In the genomic region with DNA sequence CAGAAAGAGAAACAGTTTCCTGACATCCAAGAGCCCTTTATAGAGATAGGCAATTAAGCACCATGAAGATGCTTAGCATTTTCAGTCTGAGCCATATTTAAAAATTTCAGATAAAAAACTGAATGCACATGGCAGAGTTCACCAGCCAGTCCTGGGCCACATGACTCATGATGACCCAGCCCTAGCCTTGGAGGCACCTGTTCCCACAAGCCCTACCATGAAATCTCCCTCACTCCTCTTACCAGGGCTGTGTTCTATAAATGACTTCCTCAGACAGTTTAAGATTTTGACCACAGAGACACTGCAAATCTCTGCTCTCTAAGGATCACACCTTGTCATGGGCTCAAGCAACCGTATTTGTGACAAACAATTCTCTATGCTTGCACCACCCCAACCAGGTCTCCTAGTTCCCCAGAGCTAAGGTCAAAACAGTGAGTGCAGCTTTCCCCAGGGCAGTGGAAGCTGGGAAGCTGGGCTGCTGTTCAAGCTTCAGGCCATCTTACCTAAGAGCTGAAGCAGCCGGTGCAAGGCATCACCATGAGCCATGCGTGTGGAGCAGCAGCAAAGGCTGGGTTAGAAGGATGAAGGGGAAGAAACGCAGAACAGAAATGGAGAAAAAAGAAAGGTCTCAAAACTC, we compare ENCODE assay signal across 10 mouse cellular contexts. TPM values are rescaled to one million over a fixed set of nuclear protein-coding genes. Genes with fewer than 3 reads are reported as not detected.
A peak's percentile ranks its signal among the peaks of the same experiment; 100 is the strongest.
DNase-seq lines count a peak whose midpoint lies in the region; ATAC-seq and TF ChIP-seq lines count a peak whose summit lies in the region.
"Had no signal": no experiment of that assay in that cellular context is flagged by ENCODE, and none has a peak within 500 bp of the region (broad histone marks: within the 10 kb centered on the region; RNA-seq: fewer than 3 reads in every experiment).

No protein-coding gene starts in this region.

- ATAC-seq in hindbrain, embryonic 14.5 days (ENCODE audit: low FRiP score) = no peak
- no peak for ATAC-seq in hindbrain, embryonic 12.5 days (ENCODE audit: low FRiP score)
- no peak for ATAC-seq in embryonic facial prominence, embryonic 14.5 days (ENCODE audit: low read depth)

- no peak overlapping the region; the same call in 1 of the 2 replicates for H3K27ac ChIP-seq in hindbrain, embryonic 14.5 days
- no peak overlapping the region for H3K27ac ChIP-seq in hindbrain, embryonic 12.5 days
- H3K27ac ChIP-seq in embryonic facial prominence, embryonic 14.5 days (replicated peaks; ENCODE audit: low read depth, low read length) = no peak overlapping the region

- peaks cover 98% of the 10 kb centered on the region for H3K79me2 ChIP-seq in C2C12 (ENCODE audit: control insufficient read depth, insufficient read depth)
- peaks cover 97% of the 10 kb centered on the region for H3K79me2 ChIP-seq in myocyte (ENCODE audit: control insufficient read depth, insufficient read depth)

- DNase-seq in hindbrain, embryonic 14.5 days (ENCODE audit: low spot score) = no peak
- DNase-seq in embryonic facial prominence, embryonic 14.5 days (ENCODE audit: low spot score) = no peak
- DNase-seq in frontal cortex, postnatal 25 days (ENCODE audit: low spot score in 2 of 2) = no peak
- DNase-seq in spleen, postnatal 36 days (ENCODE audit: low spot score in 2 of 2) = no peak
- DNase-seq: adrenal gland, postnatal 25 days; cerebellum, adult 18-20 months; left cerebral cortex, postnatal 4 days had no signal

- H3K9ac ChIP-seq in hindbrain, embryonic 14.5 days = no peak overlapping the region
- H3K9ac ChIP-seq in hindbrain, embryonic 12.5 days = no peak overlapping the region
- no peak overlapping the region for H3K9ac ChIP-seq in embryonic facial prominence, embryonic 14.5 days (ENCODE audit: low read depth, low read length)

- H3ac ChIP-seq in C2C12 (ENCODE audit: control insufficient read depth, insufficient read length, low read depth) = no peak overlapping the region
- H3ac ChIP-seq in myocyte (ENCODE audit: control insufficient read depth, insufficient read length) = no peak overlapping the region

- TF ChIP-seq POLR2A in myocyte (IDR thresholded peaks at IDR 0.05; ENCODE audit: insufficient read length, low read depth) = no peak

- H3K27me3 ChIP-seq in hindbrain, embryonic 14.5 days (ENCODE audit: control insufficient read depth, insufficient read depth, low read length) = peaks cover 8% of the 10 kb centered on the region; the same call in 1 of the 2 replicates
- H3K27me3 ChIP-seq in hindbrain, embryonic 12.5 days = no peaks in the 10 kb centered on the region; the same call in none of the 2 replicates
- H3K27me3 ChIP-seq in C2C12 (ENCODE audit: control insufficient read depth, insufficient read depth, insufficient read length) (no peaks in the 10 kb centered on the region), myocyte (ENCODE audit: control insufficient read depth, insufficient read depth, insufficient read length) (no peaks in the 10 kb centered on the region)
- peaks cover 15% of the 10 kb centered on the region; the same call in 1 of the 2 replicates for H3K27me3 ChIP-seq in embryonic facial prominence, embryonic 14.5 days (replicated peaks; ENCODE audit: control insufficient read depth, insufficient read depth, low read length)

- H3K36me3 ChIP-seq in hindbrain, embryonic 14.5 days (replicated peaks; ENCODE audit: control insufficient read depth, insufficient read depth) = no peaks in the 10 kb centered on the region
- H3K36me3 ChIP-seq in hindbrain, embryonic 12.5 days = no peaks in the 10 kb centered on the region
- H3K36me3 ChIP-seq in C2C12 (ENCODE audit: control insufficient read depth, insufficient read depth) (no peaks in the 10 kb centered on the region), myocyte (ENCODE audit: control insufficient read depth, insufficient read depth) (peaks cover 13% of the 10 kb centered on the region)
- H3K36me3 ChIP-seq in embryonic facial prominence, embryonic 14.5 days (ENCODE audit: control insufficient read depth, insufficient read depth, low read length) = no peaks in the 10 kb centered on the region

- WGBS in hindbrain, embryonic 14.5 days = 84% methylated on average over 4 of the region's 4 CpGs
- WGBS in hindbrain, embryonic 12.5 days = 90% methylated on average over 4 of the region's 4 CpGs
- WGBS in embryonic facial prominence, embryonic 14.5 days = 82% methylated on average over 4 of the region's 4 CpGs

- H3K4me3 ChIP-seq in hindbrain, embryonic 14.5 days (replicated peaks; ENCODE audit: low read length) = no peak overlapping the region
- no peak overlapping the region for H3K4me3 ChIP-seq in hindbrain, embryonic 12.5 days
- no peak overlapping the region for H3K4me3 ChIP-seq in C2C12 (ENCODE audit: insufficient read depth, poor library complexity, severe bottlenecking)
- no peak overlapping the region for H3K4me3 ChIP-seq in embryonic facial prominence, embryonic 14.5 days (ENCODE audit: low read depth, low read length)
- H3K4me3 ChIP-seq in myocyte = peak overlapping the region; percentile 99

- peak overlapping the region; percentile 33 for H3K4me2 ChIP-seq in hindbrain, embryonic 14.5 days (replicated peaks)
- no peak overlapping the region for H3K4me2 ChIP-seq in hindbrain, embryonic 12.5 days (replicated peaks)
- H3K4me2 ChIP-seq in embryonic facial prominence, embryonic 14.5 days (ENCODE audit: low read depth, low read length) = 0 out of 2 replicates have a peak overlapping the region, but pooled peaks have one; percentile 21
- H3K4me2 ChIP-seq in myocyte (ENCODE audit: low read depth) = peak overlapping the region; percentile 92

- peaks cover 30% of the 10 kb centered on the region for H3K4me1 ChIP-seq in hindbrain, embryonic 14.5 days (replicated peaks; ENCODE audit: control insufficient read depth, insufficient read depth, low read length)
- peaks cover 43% of the 10 kb centered on the region for H3K4me1 ChIP-seq in hindbrain, embryonic 12.5 days
- H3K4me1 ChIP-seq in embryonic facial prominence, embryonic 14.5 days (ENCODE audit: control insufficient read depth, insufficient read depth, low read length) = peaks cover 40% of the 10 kb centered on the region

- peaks cover 61% of the 10 kb centered on the region for H3K79me3 ChIP-seq in C2C12 (ENCODE audit: low read depth)

- TF ChIP-seq CTCF in C2C12 (IDR thresholded peaks at IDR 0.05; ENCODE audit: control insufficient read depth, insufficient read depth, insufficient read length) = no peak

- H3K9me3 ChIP-seq in hindbrain, embryonic 14.5 days (ENCODE audit: control insufficient read depth, low read length) = no peaks in the 10 kb centered on the region
- no peaks in the 10 kb centered on the region for H3K9me3 ChIP-seq in hindbrain, embryonic 12.5 days (replicated peaks)
- no peaks in the 10 kb centered on the region for H3K9me3 ChIP-seq in embryonic facial prominence, embryonic 14.5 days (ENCODE audit: control insufficient read depth, low read length)

TF ChIP-seq in C2C12, 6 proteins besides CTCF, POLR2A, EP300 and RAD21:
- TF ChIP-seq MAX (IDR thresholded peaks at IDR 0.05) (peak; percentile 52), CEBPB (IDR thresholded peaks at IDR 0.05; ENCODE audit: low read depth) (no peak), MYOG (IDR thresholded peaks at IDR 0.05; ENCODE audit: control insufficient read depth, extremely low read depth, insufficient read length) (no peak), MYOD1 (IDR thresholded peaks at IDR 0.05; ENCODE audit: control insufficient read depth, insufficient read length, low read depth) (peak; percentile 94), USF1 (IDR thresholded peaks at IDR 0.05; ENCODE audit: low read depth) (peak; percentile 71), FOSL1 (IDR thresholded peaks at IDR 0.05; ENCODE audit: insufficient read depth, low read length, poor library complexity, severe bottlenecking) (peak; percentile 42)
TF ChIP-seq in C2C12: peak in this region for 4.

TF ChIP-seq in myocyte, 11 proteins besides CTCF, POLR2A, EP300 and RAD21:
- TF ChIP-seq SRF (IDR thresholded peaks at IDR 0.05; ENCODE audit: control insufficient read depth, insufficient read length, low read depth) = no peak
- TF ChIP-seq REST (IDR thresholded peaks at IDR 0.05; ENCODE audit: insufficient read depth, insufficient read length) = no peak
- peak; percentile 59 to 87 (median 85) for TF ChIP-seq MYOG (IDR thresholded peaks at IDR 0.05; ENCODE audit: control insufficient read depth in 1 of 3, insufficient read depth in 1 of 3, insufficient read length in 2 of 3, low read depth in 2 of 3)
- TF ChIP-seq TCF12 (IDR thresholded peaks at IDR 0.05; ENCODE audit: insufficient read depth, poor library complexity, severe bottlenecking) = peak; percentile 82
- 0 out of 2 replicates have a peak, but pooled peaks have one; percentile 1 for TF ChIP-seq CEBPB (IDR thresholded peaks at IDR 0.05; ENCODE audit: insufficient read depth, poor library complexity, severe bottlenecking)
- TF ChIP-seq POLR2AphosphoS2 (IDR thresholded peaks at IDR 0.05; ENCODE audit: insufficient read length, low read depth) = no peak
- no peak for TF ChIP-seq E2F4 (IDR thresholded peaks at IDR 0.05; ENCODE audit: insufficient read depth)
- peak; percentile 39 to 96 (median 89) for TF ChIP-seq MYOD1 (IDR thresholded peaks at IDR 0.05; ENCODE audit: control insufficient read depth in 1 of 3, insufficient read length in 2 of 3, low read depth in 2 of 3)
- TF ChIP-seq USF1 (IDR thresholded peaks at IDR 0.05; ENCODE audit: low read depth) = peak; percentile 69
- TF ChIP-seq TCF3 (IDR thresholded peaks at IDR 0.05; ENCODE audit: insufficient read length, low read depth) = no peak
- no peak for TF ChIP-seq MAX (IDR thresholded peaks at IDR 0.05; ENCODE audit: low read depth)
TF ChIP-seq in myocyte: peak in this region for 5.

RNA-seq across cellular contexts. Expression of gene Egln3, which starts 5.3 kb away (rescaled TPM):
- polyA plus RNA-seq in hindbrain, embryonic 14.5 days (2014; fragmentation: Nextera tagmentation; extraction: Ambion mirVana) = 6.5 and 6.9 TPM in 2 replicates
- 6.2 and 7.3 TPM in 2 replicates for polyA plus RNA-seq in hindbrain, embryonic 12.5 days (2016; fragmentation: Nextera tagmentation; extraction: Ambion mirVana)
- polyA plus RNA-seq in C2C12 (2012; fragmentation: generic; extraction: Trizol) (46.5 TPM), myocyte (2012; fragmentation: generic; extraction: Trizol) (130 TPM)
- polyA plus RNA-seq in embryonic facial prominence, embryonic 14.5 days (2014; fragmentation: Nextera tagmentation; extraction: Ambion mirVana) = 12.0 and 16.5 TPM in 2 replicates
